Comparison of ENCODE assay signal across 8 mouse cellular contexts in genomic region chr5:113041567-113042071, GRCm38 (mm10). TPM values are rescaled to one million over a fixed set of nuclear protein-coding genes. Genes with fewer than 3 reads are reported as not detected.
DNase-seq lines count a peak whose midpoint lies in the region; ATAC-seq lines count a peak whose summit lies in the region.
"Had no signal": no experiment of that assay in that cellular context is flagged by ENCODE, and none has a peak within 500 bp of the region (broad histone marks: within the 10 kb centered on the region; RNA-seq: fewer than 3 reads in every experiment).

No protein-coding gene starts in this region.

- no peak overlapping the region for H3K4me2 ChIP-seq in heart, embryonic 15.5 days

- H3K27ac ChIP-seq in heart, embryonic 15.5 days = 0 out of 2 replicates have a peak overlapping the region, but pooled peaks have one; percentile 29

- peaks cover 33% of the 10 kb centered on the region for H3K4me1 ChIP-seq in heart, embryonic 15.5 days (replicated peaks)

- H3K27me3 ChIP-seq in heart, embryonic 15.5 days = no peaks in the 10 kb centered on the region

- no peaks in the 10 kb centered on the region for H3K36me3 ChIP-seq in heart, embryonic 15.5 days

- H3K9ac ChIP-seq in heart, embryonic 15.5 days = no peak overlapping the region

- peak; percentile 29; the same call in 1 of the 2 replicates for ATAC-seq in heart, embryonic 15.5 days (replicated peaks; ENCODE audit: insufficient number of reproducible peaks, insufficient read depth, low FRiP score, low read depth)
- ATAC-seq in inflammation-experienced regulatory T-cells, adult 6 months = no peak

- WGBS in heart, embryonic 15.5 days = 20% methylated on average over 5 of the region's 5 CpGs

- H3K9me3 ChIP-seq in heart, embryonic 15.5 days (replicated peaks) = no peaks in the 10 kb centered on the region

- H3K4me3 ChIP-seq in heart, embryonic 15.5 days = no peak overlapping the region

- DNase-seq in cerebellum, adult 8-10 months = peak; percentile 92
- DNase-seq in fat pad, adult 2 months (ENCODE audit: extremely low read depth, low read depth, low spot score) = peak; percentile 18
- DNase-seq in layer of hippocampus, adult 18-20 months (ENCODE audit: low spot score in 2 of 2) = peak; percentile 65 to 76
- DNase-seq in lung, postnatal 10 days = peak; percentile 68
- peak; percentile 69 for DNase-seq in right cerebral cortex, adult 18-20 months

RNA-seq across cellular contexts. Expression of gene Grk3, which starts 26.0 kb away (rescaled TPM):
- polyA plus RNA-seq in heart, embryonic 15.5 days (2015; fragmentation: Nextera tagmentation; extraction: Ambion mirVana) = 16.6 and 20.8 TPM in 2 replicates
- 10 to 100 TPM; 80.7 to 81.4 TPM for total RNA-seq in layer of hippocampus, adult 18-20 months (2021)
- polyA plus RNA-seq in inflammation-experienced regulatory T-cells, adult 6 months (2017; shearing (Covaris generic)) = under 1 TPM; 0.36 to 0.59 (median 0.50) TPM

RNA-seq across cellular contexts. Expression of gene Crybb2, which starts 28.3 kb away (rescaled TPM):
- not detected in 2 replicates for polyA plus RNA-seq in heart, embryonic 15.5 days (2015; fragmentation: Nextera tagmentation; extraction: Ambion mirVana)
- total RNA-seq in layer of hippocampus, adult 18-20 months (2021) = not detected
- not detected for polyA plus RNA-seq in inflammation-experienced regulatory T-cells, adult 6 months (2017; shearing (Covaris generic))
- total RNA-seq: liver, adult 2 months had no signal
- polyA plus RNA-seq: liver, adult 2 months had no signal

RNA-seq across cellular contexts. Expression of gene Crybb3, which starts 39.8 kb away (rescaled TPM):
- polyA plus RNA-seq in heart, embryonic 15.5 days (2015; fragmentation: Nextera tagmentation; extraction: Ambion mirVana) = 0.83 and 1.5 TPM in 2 replicates
- 1 to 10 TPM; 1.6 to 2.1 TPM for total RNA-seq in layer of hippocampus, adult 18-20 months (2021)
- polyA plus RNA-seq in inflammation-experienced regulatory T-cells, adult 6 months (2017; shearing (Covaris generic)) = 1 to 10 TPM in 1 of 3 experiments, not detected in 2; 1.3 TPM

Comparison
In these comparisons a context has a peak if more than half of its experiments do, and no peak if none do; other contexts are left out.
1. DNase-seq: peak in every context shown above with its lines; median percentile 92 in cerebellum, adult 8-10 months; 70 in layer of hippocampus, adult 18-20 months; 69 in right cerebral cortex, adult 18-20 months; 68 in lung, postnatal 10 days; 18 in fat pad, adult 2 months.
2. RNA of gene Grk3, which starts 26.0 kb away (polyA plus RNA-seq): 16.6 to 20.8 TPM in heart, embryonic 15.5 days; 0.36 to 0.59 TPM in inflammation-experienced regulatory T-cells, adult 6 months; every median in the first group is over 10 times any median in the second.